Mouse (Mus musculus) adrenal gland, postnatal 25 days (tissue): ENCODE results near the gene Pcyt1b. TPM values are rescaled to one million over a fixed set of nuclear protein-coding genes. Genes with fewer than 3 reads are reported as not detected.

Experiments
- DNase-seq: peaks from one replicate; pipeline ENCODE4 v3.0.0; 2021; ENCODE audit warnings: mixed read lengths
- total RNA-seq: library from RNA; stranded (reverse); gene quantifications from 2 replicates; pipeline ENCODE4 v1.2.3, GENCODE M21; 2021

The Pcyt1b gene
- total RNA-seq, 1 experiment from 2014 or later, result 1.3 TPM

- no peak for DNase-seq
Measured at GRCm38 (mm10) chrX:93732975-93733748, 78.5 kb downstream of the Pcyt1b start.

- DNase-seq, result no peak
Measured at GRCm38 (mm10) chrX:93749165-93749564, 94.5 kb downstream of the Pcyt1b start.

GRCm38 (mm10) chrX:93750566-93750965, 95.9 kb downstream of the Pcyt1b start:
- no peak for DNase-seq

- DNase-seq, result no peak
Measured at GRCm38 (mm10) chrX:93755210-93755842, 100.7 kb downstream of the Pcyt1b start.

GRCm38 (mm10) chrX:93756867-93757455, 102.3 kb downstream of the Pcyt1b start:
- no peak for DNase-seq

GRCm38 (mm10) chrX:93760770-93761169, 106.1 kb downstream of the Pcyt1b start:
- DNase-seq, result no peak

GRCm38 (mm10) chrX:93789562-93789961, 134.9 kb downstream of the Pcyt1b start:
- no peak for DNase-seq

- DNase-seq, result peak; percentile 44
Measured at GRCm38 (mm10) chrX:93793168-93793567, 138.5 kb downstream of the Pcyt1b start.

Other genes starting within 250 kb of the Pcyt1b start
- gene Pola1, start 22.7 kb upstream of the Pcyt1b start, total RNA-seq, result 13.1 and 14.3 TPM in 2 replicates
- gene Pdk3, start 177.3 kb downstream of the Pcyt1b start, total RNA-seq, result 13.6 and 14.6 TPM in 2 replicates